Mouse (Mus musculus) ES-Bruce4 (cell line): ENCODE data around the gene Dock10. TPM values are rescaled to one million over a fixed set of nuclear protein-coding genes. Genes with fewer than 3 reads are reported as not detected.

Experiments
- H3K27ac ChIP-seq: 2 replicates; pipeline ENCODE4 v1.5.1; 2012; ENCODE audit warnings: low read length, inconsistent platforms; ENCODE audit not compliant: insufficient read depth
- H3K27me3 ChIP-seq: 2 replicates; pipeline ENCODE4 v1.6.1; 2012; ENCODE audit warnings: mild to moderate bottlenecking, low read length, inconsistent platforms; ENCODE audit not compliant: control insufficient read depth, poor library complexity, insufficient read depth, severe bottlenecking
- H3K36me3 ChIP-seq: 2 replicates; pipeline ENCODE4 v1.6.1; 2012; ENCODE audit warnings: inconsistent platforms, mild to moderate bottlenecking, low read length, moderate library complexity; ENCODE audit not compliant: control insufficient read depth, poor library complexity, insufficient read depth, severe bottlenecking
- H3K4me1 ChIP-seq: one replicate; pipeline ENCODE4 v1.8.1; 2011; ENCODE audit warnings: low read length; ENCODE audit not compliant: control insufficient read depth, insufficient read depth
- H3K4me3 ChIP-seq: 2 replicates; pipeline ENCODE4 v1.5.1; 2011; ENCODE audit warnings: low read depth, mild to moderate bottlenecking, low read length
- H3K9ac ChIP-seq: 2 replicates; pipeline ENCODE4 v1.6.1; 2012; ENCODE audit warnings: low read depth, mild to moderate bottlenecking, inconsistent platforms; ENCODE audit not compliant: poor library complexity, severe bottlenecking
- H3K9me3 ChIP-seq: replicated peaks from 2 replicates; pipeline ENCODE4 v1.6.1; 2012; ENCODE audit warnings: mild to moderate bottlenecking, low read length, inconsistent platforms; ENCODE audit not compliant: control insufficient read depth, poor library complexity, insufficient read depth, severe bottlenecking
- CTCF ChIP-seq: IDR thresholded peaks from one replicate; pipeline ENCODE4 v1.8.1; 2011; ENCODE audit warnings: low read depth, low read length
- EP300 ChIP-seq: IDR thresholded peaks from 2 replicates; pipeline ENCODE4 v1.6.1; 2011; ENCODE audit warnings: low read depth, low read length; ENCODE audit not compliant: insufficient read depth
- POLR2A ChIP-seq: IDR thresholded peaks from one replicate; pipeline ENCODE4 v1.8.1; 2011; ENCODE audit warnings: low read length; ENCODE audit not compliant: insufficient read depth
- polyA plus RNA-seq: library from polyadenylated mRNA; stranded (reverse); fragments of >200 nt; gene quantifications from 2 replicates; pipeline ENCODE4 v1.2.4, GENCODE M21; 2011; ENCODE audit warnings: low read depth; ENCODE audit not compliant: missing spikeins, insufficient read depth, insufficient read length

Gene Dock10
- polyA plus RNA-seq, 1 experiment: not detected

DNA sequence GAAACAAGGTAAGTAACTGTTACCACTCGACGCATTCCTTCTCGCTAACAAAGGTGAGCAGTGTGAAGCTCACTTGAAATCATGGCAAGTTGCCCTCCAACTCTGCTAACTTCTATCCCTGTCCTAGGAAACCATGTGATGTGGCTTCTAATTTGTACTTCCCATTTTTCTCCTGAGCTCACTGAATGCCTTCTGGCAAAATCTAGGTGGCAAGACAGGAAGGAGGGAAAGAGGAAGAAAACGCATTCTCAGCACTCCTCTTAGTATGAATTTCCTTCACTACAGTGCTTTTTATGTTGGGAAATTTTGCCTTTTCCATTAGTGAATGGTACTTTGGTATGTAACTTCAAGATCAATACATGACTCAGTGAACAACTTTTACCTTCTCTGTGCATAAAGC is 131.5 kb downstream of the Dock10 start:
- no peak overlapping the region for H3K9ac ChIP-seq
- no peak for TF ChIP-seq CTCF
- TF ChIP-seq EP300: no peak
- TF ChIP-seq POLR2A: no peak
- no peaks in the 10 kb centered on the region for H3K4me1 ChIP-seq

DNA sequence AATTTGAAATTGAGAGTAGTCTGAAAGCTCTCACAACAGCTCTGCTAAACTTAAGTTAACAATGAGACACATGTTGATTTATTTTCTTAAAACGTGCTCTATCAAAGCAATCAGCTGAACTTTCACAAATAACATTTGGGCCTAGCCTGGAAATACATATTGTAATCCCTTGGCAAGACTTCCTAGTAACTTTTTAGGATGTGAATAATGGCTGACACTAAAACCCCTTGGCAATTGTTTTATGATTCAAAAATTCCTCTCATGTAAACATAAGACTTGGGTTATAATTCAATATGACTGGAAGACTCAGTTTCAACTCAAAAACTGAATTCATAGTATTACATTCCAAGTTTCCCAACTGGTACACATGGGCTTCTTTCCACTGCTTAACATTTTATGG is 133.0 kb downstream of the Dock10 start:
- Histone ChIP-seq H3K9me3 (no peaks in the 10 kb centered on the region), H3K9ac (no peak overlapping the region), H3K4me1 (no peaks in the 10 kb centered on the region), H3K27me3 (no peaks in the 10 kb centered on the region), H3K36me3 (no peaks in the 10 kb centered on the region), H3K4me3 (no peak overlapping the region), H3K27ac (no peak overlapping the region)
- TF ChIP-seq CTCF (no peak), EP300 (no peak), POLR2A (no peak)

More for the DNA sequence above, 131.5 kb downstream of the Dock10 start:
- H3K27ac ChIP-seq: no peak overlapping the region
- H3K27me3 ChIP-seq: no peaks in the 10 kb centered on the region
- no peaks in the 10 kb centered on the region for H3K9me3 ChIP-seq
- H3K4me3 ChIP-seq: no peak overlapping the region
- H3K36me3 ChIP-seq: no peaks in the 10 kb centered on the region

DNA sequence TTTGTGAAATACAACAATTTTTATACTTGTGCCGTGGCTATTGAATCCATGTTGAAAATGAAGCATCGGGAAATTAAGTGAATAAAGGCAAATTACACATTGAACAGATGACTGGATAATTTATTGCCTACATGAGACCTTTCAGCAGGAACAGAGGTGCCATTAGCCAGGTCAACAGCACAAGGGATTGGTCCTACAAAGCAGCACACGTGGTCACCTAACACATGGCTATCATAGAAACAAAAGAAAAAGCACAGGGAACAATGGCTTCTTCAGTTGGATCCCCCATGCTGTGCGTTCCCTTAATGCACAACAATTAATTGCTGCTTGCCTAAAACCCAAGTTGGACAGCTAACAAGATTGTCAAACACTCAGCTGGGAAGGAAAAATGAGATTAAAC is 133.8 kb downstream of the Dock10 start:
- H3K4me3 ChIP-seq: no peak overlapping the region
- TF ChIP-seq POLR2A (no peak), CTCF (no peak), EP300 (no peak)

DNA sequence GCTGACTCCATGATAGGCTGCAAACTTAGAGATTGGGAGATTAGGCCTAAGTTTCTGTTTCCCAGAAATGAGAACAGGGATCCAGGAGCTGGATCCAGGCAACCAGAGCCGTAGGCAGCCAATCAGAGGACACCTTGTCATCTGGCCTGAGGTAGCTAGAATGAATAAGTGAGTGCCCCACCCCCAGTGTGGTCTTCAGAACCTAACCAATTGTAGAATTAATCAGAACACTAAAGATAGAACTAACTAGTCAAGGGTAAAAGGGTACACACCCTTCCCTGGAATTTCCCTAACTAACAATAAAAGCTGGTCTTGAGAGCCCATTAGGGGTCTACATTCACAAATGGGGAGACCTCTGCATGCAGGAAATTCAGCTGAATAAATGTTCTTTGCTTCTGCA is 135.7 kb downstream of the Dock10 start:
- Histone ChIP-seq H3K9me3 (no peaks in the 10 kb centered on the region), H3K36me3 (no peaks in the 10 kb centered on the region), H3K4me1 (no peaks in the 10 kb centered on the region), H3K4me3 (no peak overlapping the region), H3K27ac (no peak overlapping the region), H3K27me3 (no peaks in the 10 kb centered on the region), H3K9ac (no peak overlapping the region)
- no peak for TF ChIP-seq EP300
- no peak for TF ChIP-seq CTCF
- TF ChIP-seq POLR2A: no peak

More for the DNA sequence above, 133.8 kb downstream of the Dock10 start:
- H3K36me3 ChIP-seq: no peaks in the 10 kb centered on the region
- H3K27ac ChIP-seq: no peak overlapping the region
- no peaks in the 10 kb centered on the region for H3K9me3 ChIP-seq
- no peaks in the 10 kb centered on the region for H3K27me3 ChIP-seq
- no peaks in the 10 kb centered on the region for H3K4me1 ChIP-seq
- H3K9ac ChIP-seq: no peak overlapping the region

DNA sequence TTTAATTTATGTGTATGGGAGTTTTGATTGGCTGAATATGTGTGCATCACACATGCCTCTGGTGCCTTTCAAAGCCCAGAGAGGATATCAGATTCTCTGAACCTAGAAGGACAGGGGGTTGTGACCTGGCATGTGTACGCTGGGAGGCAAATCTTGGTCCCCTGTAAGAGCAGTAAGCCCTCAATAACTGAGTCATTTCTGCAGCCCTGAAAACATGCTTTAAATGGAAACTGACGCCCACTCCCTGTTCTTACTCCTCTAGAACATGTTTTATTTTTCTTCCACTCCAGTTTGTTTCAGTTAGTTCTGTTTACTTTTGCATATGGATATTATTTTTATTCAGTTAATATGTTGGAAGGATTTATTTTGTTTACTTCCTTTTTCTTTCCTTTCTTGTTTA is 139.2 kb downstream of the Dock10 start:
- TF ChIP-seq POLR2A: no peak
- no peak for TF ChIP-seq CTCF
- TF ChIP-seq EP300: no peak
- no peak overlapping the region for H3K27ac ChIP-seq
- H3K4me3 ChIP-seq: no peak overlapping the region
- no peaks in the 10 kb centered on the region for H3K27me3 ChIP-seq
- no peaks in the 10 kb centered on the region for H3K36me3 ChIP-seq
- H3K9me3 ChIP-seq: no peaks in the 10 kb centered on the region
- no peak overlapping the region for H3K9ac ChIP-seq
- no peaks in the 10 kb centered on the region for H3K4me1 ChIP-seq

DNA sequence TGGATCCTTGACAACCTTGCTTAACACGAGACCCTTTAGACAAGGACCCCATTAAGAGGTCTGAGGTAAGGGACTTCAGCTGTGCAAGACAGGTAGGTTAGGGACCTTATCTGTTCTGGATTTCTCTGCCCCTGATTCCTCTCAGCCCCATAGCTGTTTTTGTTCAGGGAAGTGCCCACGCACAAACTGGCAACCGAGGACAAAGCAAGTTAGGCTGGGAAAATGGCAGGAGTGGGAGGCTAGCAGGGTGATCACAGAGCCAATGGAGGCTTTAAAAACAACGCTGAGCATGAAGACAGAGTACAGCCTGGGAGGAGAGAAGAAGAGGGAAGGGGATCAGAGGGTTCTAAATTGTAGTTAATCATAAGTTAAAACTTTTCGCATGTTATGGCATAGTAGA is 141.7 kb downstream of the Dock10 start:
- no peaks in the 10 kb centered on the region for H3K4me1 ChIP-seq
- no peaks in the 10 kb centered on the region for H3K36me3 ChIP-seq
- no peak overlapping the region for H3K9ac ChIP-seq
- no peak overlapping the region for H3K4me3 ChIP-seq
- no peaks in the 10 kb centered on the region for H3K27me3 ChIP-seq
- H3K27ac ChIP-seq: no peak overlapping the region
- no peaks in the 10 kb centered on the region for H3K9me3 ChIP-seq
- TF ChIP-seq EP300 (no peak), POLR2A (no peak), CTCF (no peak)
